Mouse (Mus musculus) neural tube, embryonic 12.5 days (tissue): ENCODE measurements around the gene Ankrd1. TPM values are rescaled to one million over a fixed set of nuclear protein-coding genes. Genes with fewer than 3 reads are reported as not detected.

Source experiments
- ATAC-seq: fragments of 200-750 bp; cut with Nextera tagmentation; 2 replicates; pipeline ENCODE4 v1.8.0; 2017; ENCODE audit warnings: low read depth, mild to moderate bottlenecking, moderate TSS enrichment, moderate library complexity; ENCODE audit not compliant: low FRiP score
- H3K27ac ChIP-seq: fragments of 300-500 bp; sonication (generic); 2 replicates; pipeline ENCODE4 v1.5.1; 2016
- H3K27me3 ChIP-seq: fragments of 300-500 bp; sonication (generic); replicated peaks from 2 replicates; pipeline ENCODE4 v1.6.1; 2016; ENCODE audit warnings: mild to moderate bottlenecking
- H3K36me3 ChIP-seq: fragments of 300-500 bp; sonication (generic); 2 replicates; pipeline ENCODE4 v1.6.1; 2016; ENCODE audit warnings: mild to moderate bottlenecking
- H3K4me1 ChIP-seq: fragments of 300-500 bp; sonication (generic); 2 replicates; pipeline ENCODE4 v1.6.1; 2016
- H3K4me2 ChIP-seq: fragments of 300-500 bp; sonication (generic); replicated peaks from 2 replicates; pipeline ENCODE4 v1.6.1; 2016; ENCODE audit warnings: mild to moderate bottlenecking
- H3K4me3 ChIP-seq: fragments of 300-500 bp; sonication (generic); 2 replicates; pipeline ENCODE4 v1.5.1; 2016
- H3K9ac ChIP-seq: fragments of 300-500 bp; sonication (generic); 2 replicates; pipeline ENCODE4 v1.6.1; 2016; ENCODE audit warnings: mild to moderate bottlenecking
- H3K9me3 ChIP-seq: fragments of 300-500 bp; sonication (generic); 2 replicates; pipeline ENCODE4 v1.6.1; 2016; ENCODE audit warnings: mild to moderate bottlenecking
- WGBS: fragments of 180-500 bp; shearing (Covaris S2); methylation state at CpG from one replicate; pipeline ENCODE4 v1.1.7; 2016; 5-methylcytosine and 5-hydroxymethylcytosine counted together
- polyA plus RNA-seq: library from polyadenylated mRNA; unstranded; fragments of >200 nt; fragmentation: Nextera tagmentation; extraction: Ambion mirVana; gene quantifications from 2 replicates; pipeline ENCODE4 v1.2.1, GENCODE M21; 2016

Ankrd1 gene
- polyA plus RNA-seq, 1 experiment from 2014 or later = 0.30 TPM

- Histone ChIP-seq H3K4me1 (no peaks in the 10 kb centered on the region), H3K9ac (no peak overlapping the region)
These were observed 10.3 kb upstream of the Ankrd1 start for GRCm38 (mm10) chr19:36130181-36130580.

GRCm38 (mm10) chr19:36129643-36130042, 9.7 kb upstream of the Ankrd1 start:
- Histone ChIP-seq H3K4me2 (no peak overlapping the region), H3K4me1 (no peaks in the 10 kb centered on the region), H3K9ac (no peak overlapping the region), H3K36me3 (no peaks in the 10 kb centered on the region), H3K27me3 (no peaks in the 10 kb centered on the region), H3K9me3 (no peaks in the 10 kb centered on the region), H3K4me3 (no peak overlapping the region), H3K27ac (no peak overlapping the region)
- WGBS = 69% methylated on average over 12 of the region's 12 CpGs
- ATAC-seq = no peak

More at GRCm38 (mm10) chr19:36130181-36130580, 10.3 kb upstream of the Ankrd1 start:
- ATAC-seq = no peak
- Histone ChIP-seq H3K27me3 (no peaks in the 10 kb centered on the region), H3K4me3 (no peak overlapping the region), H3K27ac (no peak overlapping the region), H3K36me3 (no peaks in the 10 kb centered on the region), H3K4me2 (no peak overlapping the region), H3K9me3 (no peaks in the 10 kb centered on the region)
- 54% methylated on average over 2 of the region's 2 CpGs for WGBS

- no peak for ATAC-seq
- no peak overlapping the region for H3K9ac ChIP-seq
- H3K9me3 ChIP-seq = no peaks in the 10 kb centered on the region
- no peak overlapping the region for H3K4me2 ChIP-seq
- no peaks in the 10 kb centered on the region for H3K4me1 ChIP-seq
- no peaks in the 10 kb centered on the region for H3K27me3 ChIP-seq
- no peak overlapping the region for H3K4me3 ChIP-seq
- no peaks in the 10 kb centered on the region for H3K36me3 ChIP-seq
- H3K27ac ChIP-seq = no peak overlapping the region
- 63% methylated on average over 9 of the region's 9 CpGs for WGBS
These were observed 9.3 kb upstream of the Ankrd1 start for GRCm38 (mm10) chr19:36129213-36129612.

- H3K4me3 ChIP-seq = no peak overlapping the region
- 94% methylated on average over 3 of the region's 3 CpGs for WGBS
- no peaks in the 10 kb centered on the region for H3K9me3 ChIP-seq
- no peaks in the 10 kb centered on the region for H3K36me3 ChIP-seq
- no peak overlapping the region for H3K9ac ChIP-seq
- H3K27ac ChIP-seq = no peak overlapping the region
- no peak for ATAC-seq
- no peaks in the 10 kb centered on the region for H3K4me1 ChIP-seq
- H3K27me3 ChIP-seq = no peaks in the 10 kb centered on the region
- H3K4me2 ChIP-seq = no peak overlapping the region
These were observed 8.5 kb upstream of the Ankrd1 start for GRCm38 (mm10) chr19:36128440-36128839.

- Histone ChIP-seq H3K4me1 (no peaks in the 10 kb centered on the region), H3K27me3 (no peaks in the 10 kb centered on the region), H3K36me3 (no peaks in the 10 kb centered on the region), H3K4me2 (no peak overlapping the region), H3K4me3 (no peak overlapping the region), H3K9me3 (no peaks in the 10 kb centered on the region), H3K27ac (no peak overlapping the region), H3K9ac (no peak overlapping the region)
- WGBS = 76% methylated on average over 1 of the region's 1 CpGs
- no peak for ATAC-seq
These were observed 4.3 kb upstream of the Ankrd1 start for GRCm38 (mm10) chr19:36124203-36124602.

- no peak for ATAC-seq
- H3K9me3 ChIP-seq = no peaks in the 10 kb centered on the region
- H3K36me3 ChIP-seq = no peaks in the 10 kb centered on the region
- H3K9ac ChIP-seq = no peak overlapping the region
- no peaks in the 10 kb centered on the region for H3K4me1 ChIP-seq
- WGBS = 95% methylated on average over 8 of the region's 8 CpGs
- no peak overlapping the region for H3K4me2 ChIP-seq
- no peak overlapping the region for H3K27ac ChIP-seq
- no peak overlapping the region for H3K4me3 ChIP-seq
- no peaks in the 10 kb centered on the region for H3K27me3 ChIP-seq
These were observed 680 bp downstream of the Ankrd1 start for GRCm38 (mm10) chr19:36119219-36119618.

- H3K4me1 ChIP-seq = peaks cover 3% of the 10 kb centered on the region; the same call in 1 of the 2 replicates
These were observed 3.7 kb downstream of the Ankrd1 start for GRCm38 (mm10) chr19:36116185-36116584.

GRCm38 (mm10) chr19:36112007-36112406, 7.9 kb downstream of the Ankrd1 start:
- H3K27me3 ChIP-seq = no peaks in the 10 kb centered on the region
- 23% methylated on average over 17 of the region's 17 CpGs for WGBS
- no peak overlapping the region for H3K27ac ChIP-seq
- H3K4me1 ChIP-seq = peaks cover 6% of the 10 kb centered on the region
- ATAC-seq = no peak
- no peaks in the 10 kb centered on the region for H3K36me3 ChIP-seq
- H3K9ac ChIP-seq = no peak overlapping the region
- H3K4me2 ChIP-seq = peak overlapping the region; percentile 53
- 0 out of 2 replicates have a peak overlapping the region, but pooled peaks have one; percentile 11 for H3K4me3 ChIP-seq
- no peaks in the 10 kb centered on the region for H3K9me3 ChIP-seq

More at GRCm38 (mm10) chr19:36116185-36116584, 3.7 kb downstream of the Ankrd1 start:
- Histone ChIP-seq H3K36me3 (no peaks in the 10 kb centered on the region), H3K27me3 (no peaks in the 10 kb centered on the region), H3K4me2 (no peak overlapping the region), H3K27ac (no peak overlapping the region), H3K4me3 (no peak overlapping the region), H3K9ac (no peak overlapping the region), H3K9me3 (no peaks in the 10 kb centered on the region)
- WGBS = 87% methylated on average over 4 of the region's 4 CpGs
- ATAC-seq = no peak

GRCm38 (mm10) chr19:36111054-36111895, 8.6 kb downstream of the Ankrd1 start:
- 24% methylated on average over 7 of the region's 7 CpGs for WGBS
- Histone ChIP-seq H3K27me3 (no peaks in the 10 kb centered on the region), H3K4me2 (peak overlapping the region; percentile 53), H3K9ac (no peak overlapping the region), H3K9me3 (no peaks in the 10 kb centered on the region), H3K4me3 (no peak overlapping the region), H3K36me3 (no peaks in the 10 kb centered on the region), H3K4me1 (peaks cover 6% of the 10 kb centered on the region), H3K27ac (no peak overlapping the region)
- ATAC-seq = peak; percentile 67

- Histone ChIP-seq H3K4me2 (no peak overlapping the region), H3K9me3 (no peaks in the 10 kb centered on the region), H3K27ac (no peak overlapping the region), H3K4me1 (peaks cover 6% of the 10 kb centered on the region), H3K27me3 (no peaks in the 10 kb centered on the region), H3K36me3 (no peaks in the 10 kb centered on the region), H3K9ac (no peak overlapping the region), H3K4me3 (no peak overlapping the region)
- 36% methylated on average over 7 of the region's 7 CpGs for WGBS
- ATAC-seq = 0 out of 2 replicates have a peak, but pooled peaks have one; percentile 39
These were observed 9.4 kb downstream of the Ankrd1 start for GRCm38 (mm10) chr19:36110465-36110864.

- no peak overlapping the region for H3K27ac ChIP-seq
- no peaks in the 10 kb centered on the region for H3K27me3 ChIP-seq
- H3K9ac ChIP-seq = no peak overlapping the region
- H3K4me3 ChIP-seq = no peak overlapping the region
- no peaks in the 10 kb centered on the region for H3K9me3 ChIP-seq
- peaks cover 6% of the 10 kb centered on the region for H3K4me1 ChIP-seq
- H3K36me3 ChIP-seq = no peaks in the 10 kb centered on the region; the same call in 1 of the 2 replicates
- H3K4me2 ChIP-seq = no peak overlapping the region
- 74% methylated on average over 26 of the region's 26 CpGs for WGBS
- no peak for ATAC-seq
These were observed 10.5 kb downstream of the Ankrd1 start for GRCm38 (mm10) chr19:36109318-36109944.

- Histone ChIP-seq H3K9ac (no peak overlapping the region), H3K27me3 (no peaks in the 10 kb centered on the region), H3K4me3 (no peak overlapping the region), H3K4me2 (no peak overlapping the region), H3K36me3 (peaks cover 27% of the 10 kb centered on the region), H3K9me3 (no peaks in the 10 kb centered on the region), H3K4me1 (no peaks in the 10 kb centered on the region), H3K27ac (no peak overlapping the region)
- no peak for ATAC-seq
- WGBS = 91% methylated on average over 5 of the region's 5 CpGs
These were observed 16.0 kb downstream of the Ankrd1 start for GRCm38 (mm10) chr19:36103909-36104308.
